Mouse (Mus musculus) spleen, adult 2 months (tissue): Measurements from ENCODE around the gene Rora.

ENCODE experiments used
- CTCF ChIP-seq: fragments of 200-500 bp; IDR thresholded peaks from 2 replicates; pipeline ENCODE4 v1.5.1; 2011; ENCODE audit warnings: mild to moderate bottlenecking, inconsistent platforms; ENCODE audit not compliant: insufficient read depth, insufficient read length, insufficient replicate concordance; ENCODE audit errors: extremely low read depth
- POLR2A ChIP-seq: fragments of 200-500 bp; IDR thresholded peaks from 2 replicates; pipeline ENCODE4 v1.6.1; 2011; ENCODE audit warnings: low read depth, low read length, inconsistent platforms

- TF ChIP-seq CTCF = no peak
- TF ChIP-seq POLR2A = no peak
These were observed 334.8 kb downstream of the Rora start for GRCm38 (mm10) chr9:68988162-68988911.
